Mouse (Mus musculus) cortical plate, adult 2 months (tissue): ENCODE results near the gene Tmem106a.

Experiments used
- CTCF ChIP-seq: fragments of 200-500 bp; IDR thresholded peaks from 2 replicates; pipeline ENCODE4 v1.5.1; 2011; ENCODE audit warnings: mild to moderate bottlenecking, control low read depth, low read length; ENCODE audit not compliant: insufficient read depth; ENCODE audit errors: extremely low read depth
- POLR2A ChIP-seq: fragments of 200-500 bp; IDR thresholded peaks from 2 replicates; pipeline ENCODE4 v1.6.1; 2011; ENCODE audit warnings: mild to moderate bottlenecking, low read length, control low read depth; ENCODE audit not compliant: insufficient read depth; ENCODE audit errors: extremely low read depth

DNA sequence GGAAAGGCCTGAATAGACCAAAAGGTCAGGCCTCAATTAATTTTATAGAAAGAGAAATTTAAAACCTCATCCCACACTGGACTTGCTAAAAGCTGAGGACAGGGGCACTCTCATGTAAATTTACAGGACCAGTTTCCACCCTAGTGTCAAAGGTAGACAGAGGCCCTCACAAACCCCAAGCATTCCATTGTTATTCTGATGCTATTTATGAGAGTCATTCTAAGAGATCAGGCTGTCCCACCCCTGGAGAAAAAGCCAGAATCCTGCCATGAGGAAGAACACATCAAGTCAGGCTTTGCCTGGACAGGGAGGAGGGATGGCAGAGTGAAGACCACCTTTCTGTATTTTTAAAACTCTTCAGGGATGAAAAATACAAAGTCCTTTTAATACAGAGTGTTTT is 33.5 kb upstream of the Tmem106a start:
- TF ChIP-seq POLR2A (no peak), CTCF (no peak)
